Mouse (Mus musculus): ENCODE measurements around the gene Emsy.

DNA sequence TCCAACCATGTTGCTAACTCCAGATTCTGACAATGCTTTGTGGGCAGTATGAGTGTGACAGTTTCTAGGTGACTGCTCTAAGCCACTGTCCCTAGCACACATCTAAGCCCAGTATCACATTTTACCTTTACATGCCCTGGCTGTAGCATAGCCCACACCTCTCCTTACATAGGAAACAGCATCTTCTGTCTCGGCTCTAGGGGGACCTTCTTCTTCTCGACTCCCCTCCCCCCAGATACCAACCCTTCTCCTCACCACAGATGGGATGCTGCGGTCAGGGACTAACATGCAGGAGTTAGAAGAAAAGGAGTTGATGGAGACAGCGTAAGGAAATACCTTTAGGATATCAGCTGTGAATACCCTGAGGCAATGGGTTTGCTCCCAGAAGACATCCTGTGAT is 75.3 kb downstream of the Emsy start:
- no peak for TF ChIP-seq CTCF (IDR thresholded peaks at IDR 0.05; ENCODE audit: low read depth)
- no peak for TF ChIP-seq EP300 (IDR thresholded peaks at IDR 0.05; ENCODE audit: low read depth)

Measured in heart, postnatal 0 days (tissue).